Mouse (Mus musculus): ENCODE measurements around the gene Gm28710. TPM values are rescaled to one million over a fixed set of nuclear protein-coding genes. Genes with fewer than 3 reads are reported as not detected.

The Gm28710 gene
- polyA plus RNA-seq, 1 experiment from 2014 or later, result not detected

GRCm38 (mm10) chr5:16922473-16922872, 130.9 kb downstream of the Gm28710 start:
- Histone ChIP-seq H3K4me3 (ENCODE audit: low read length) (no peak overlapping the region), H3K9ac (replicated peaks; ENCODE audit: low read length) (no peak overlapping the region)
- WGBS, result 58% methylated on average over 1 of the region's 1 CpGs

More at GRCm38 (mm10) chr5:16922473-16922872, 130.9 kb downstream of the Gm28710 start:
- H3K9me3 ChIP-seq (ENCODE audit: low read length), result no peaks in the 10 kb centered on the region
- no peak overlapping the region for H3K4me2 ChIP-seq (replicated peaks; ENCODE audit: low read depth, low read length)
- H3K4me1 ChIP-seq (ENCODE audit: insufficient read depth, low read length), result no peaks in the 10 kb centered on the region
- H3K27me3 ChIP-seq (ENCODE audit: insufficient read depth, low read length), result no peaks in the 10 kb centered on the region
- H3K27ac ChIP-seq (ENCODE audit: low read length), result no peak overlapping the region
- ATAC-seq (ENCODE audit: low FRiP score, low TSS enrichment), result no peak
- H3K36me3 ChIP-seq (ENCODE audit: insufficient read depth, low read length), result no peaks in the 10 kb centered on the region

Other genes with a start within 250 kb of the Gm28710 start
- gene Hgf, start 238.3 kb upstream of the Gm28710 start, polyA plus RNA-seq (2015; fragmentation: Nextera tagmentation; extraction: Ambion mirVana), result 2.4 and 3.8 TPM in 2 replicates

Measured in kidney, embryonic 16.5 days (tissue).